Mouse (Mus musculus): ENCODE results near the gene S1pr5.

GRCm38 (mm10) chr9:21254690-21255089 is 6.4 kb upstream of the S1pr5 start:
- no peak for TF ChIP-seq CTCF (IDR thresholded peaks at IDR 0.05; ENCODE audit: low read depth, low read length)
- TF ChIP-seq POLR2A (IDR thresholded peaks at IDR 0.05; ENCODE audit: insufficient read depth, low read length), result no peak

Measured in ES-Bruce4 (cell line).